Comparison of ENCODE assay signal across 9 mouse cellular contexts in the genomic region with DNA sequence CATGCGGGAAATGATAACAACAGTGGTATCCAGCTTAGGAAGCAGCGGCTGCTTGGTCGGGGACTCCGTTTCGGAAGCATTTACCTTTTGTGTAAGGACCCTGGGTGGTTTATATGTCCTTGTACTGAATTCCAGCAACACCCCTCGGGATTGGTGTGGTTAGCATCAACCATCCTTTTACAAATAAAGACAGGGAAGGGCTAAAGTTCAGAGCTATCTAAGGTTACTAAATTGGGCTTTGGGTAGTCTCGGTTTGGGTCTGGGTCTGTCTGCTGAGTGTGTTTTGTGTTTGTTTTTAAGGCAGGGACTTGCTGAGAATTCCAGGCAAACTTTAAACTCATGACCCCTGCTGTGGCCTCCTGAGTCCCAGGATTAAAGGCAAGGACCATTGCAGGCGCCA. TPM values are rescaled to one million over a fixed set of nuclear protein-coding genes. Genes with fewer than 3 reads are reported as not detected.
DNase-seq lines count a peak whose midpoint lies in the region; ATAC-seq and TF ChIP-seq lines count a peak whose summit lies in the region.
"Had no signal": no experiment of that assay in that cellular context is flagged by ENCODE, and none has a peak within 500 bp of the region (broad histone marks: within the 10 kb centered on the region; RNA-seq: fewer than 3 reads in every experiment).

No protein-coding gene starts in this region.

- no peaks in the 10 kb centered on the region for H3K36me3 ChIP-seq in kidney, postnatal 0 days (ENCODE audit: insufficient read depth, low read length)
- H3K36me3 ChIP-seq in embryonic facial prominence, embryonic 12.5 days = no peaks in the 10 kb centered on the region
- H3K36me3 ChIP-seq in intestine, embryonic 14.5 days (ENCODE audit: control insufficient read depth, insufficient read depth, low read length) = no peaks in the 10 kb centered on the region
- H3K36me3 ChIP-seq in neural tube, embryonic 12.5 days = no peaks in the 10 kb centered on the region

- ATAC-seq in kidney, postnatal 0 days (replicated peaks; ENCODE audit: low FRiP score, low read depth) = no peak
- ATAC-seq in embryonic facial prominence, embryonic 12.5 days (ENCODE audit: insufficient number of reproducible peaks, insufficient read depth, low FRiP score, low TSS enrichment) = no peak
- no peak for ATAC-seq in intestine, embryonic 14.5 days (replicated peaks; ENCODE audit: low FRiP score, low TSS enrichment, low read depth)
- no peak for ATAC-seq in neural tube, embryonic 12.5 days (ENCODE audit: low FRiP score, low read depth)

- no peak for DNase-seq in kidney, postnatal 0 days (ENCODE audit: low spot score)
- no peak for DNase-seq in kidney, postnatal 25 days
- DNase-seq in intestine, embryonic 14.5 days (ENCODE audit: low spot score) = no peak
- no peak for DNase-seq in c-Kit-positive CD71-positive TER-119-positive erythroid progenitor cells, embryonic 14.5 days (ENCODE audit: low spot score)
- no peak for DNase-seq in spleen, postnatal 10 days (ENCODE audit: low spot score in 2 of 2)
- DNase-seq in frontal cortex, postnatal 36 days (ENCODE audit: low spot score in 2 of 2) = no peak
- DNase-seq: right cerebral cortex, adult 18-20 months had no signal

- H3K9me3 ChIP-seq in kidney, postnatal 0 days (replicated peaks; ENCODE audit: low read length) = no peaks in the 10 kb centered on the region
- no peaks in the 10 kb centered on the region for H3K9me3 ChIP-seq in embryonic facial prominence, embryonic 12.5 days
- H3K9me3 ChIP-seq in intestine, embryonic 14.5 days (ENCODE audit: control insufficient read depth, low read length) = no peaks in the 10 kb centered on the region
- H3K9me3 ChIP-seq in neural tube, embryonic 12.5 days = no peaks in the 10 kb centered on the region

- peak overlapping the region; percentile 86 for H3K27ac ChIP-seq in kidney, postnatal 0 days
- peak overlapping the region; percentile 94 for H3K27ac ChIP-seq in embryonic facial prominence, embryonic 12.5 days
- peak overlapping the region; percentile 95 for H3K27ac ChIP-seq in intestine, embryonic 14.5 days (ENCODE audit: low read depth)
- H3K27ac ChIP-seq in neural tube, embryonic 12.5 days = no peak overlapping the region

- no peak overlapping the region for H3K9ac ChIP-seq in kidney, postnatal 0 days (ENCODE audit: low read depth, low read length)
- H3K9ac ChIP-seq in embryonic facial prominence, embryonic 12.5 days = no peak overlapping the region
- peak overlapping the region; percentile 27 for H3K9ac ChIP-seq in intestine, embryonic 14.5 days (ENCODE audit: low read length)
- H3K9ac ChIP-seq in neural tube, embryonic 12.5 days = no peak overlapping the region

- 24% methylated on average over 8 of the region's 8 CpGs for WGBS in kidney, postnatal 0 days
- 13% methylated on average over 8 of the region's 8 CpGs for WGBS in embryonic facial prominence, embryonic 12.5 days
- 15% methylated on average over 8 of the region's 8 CpGs for WGBS in intestine, embryonic 14.5 days
- whole genome bisulfite sequencing in neural tube, embryonic 12.5 days = 23% methylated on average over 8 of the region's 8 CpGs

- peaks cover 13% of the 10 kb centered on the region for H3K4me1 ChIP-seq in kidney, postnatal 0 days (replicated peaks; ENCODE audit: insufficient read depth, low read length)
- peaks cover 30% of the 10 kb centered on the region for H3K4me1 ChIP-seq in embryonic facial prominence, embryonic 12.5 days
- H3K4me1 ChIP-seq in intestine, embryonic 14.5 days (replicated peaks; ENCODE audit: control insufficient read depth, insufficient read depth, low read length) = peaks cover 19% of the 10 kb centered on the region
- peaks cover 9% of the 10 kb centered on the region for H3K4me1 ChIP-seq in neural tube, embryonic 12.5 days

- TF ChIP-seq CTCF in kidney, postnatal 0 days (IDR thresholded peaks at IDR 0.05; ENCODE audit: low read depth) = no peak

- no peak overlapping the region for H3K4me3 ChIP-seq in kidney, postnatal 0 days (replicated peaks; ENCODE audit: low read depth, low read length)
- H3K4me3 ChIP-seq in embryonic facial prominence, embryonic 12.5 days = no peak overlapping the region
- peak overlapping the region; percentile 15 for H3K4me3 ChIP-seq in intestine, embryonic 14.5 days (ENCODE audit: low read depth, low read length)
- H3K4me3 ChIP-seq in neural tube, embryonic 12.5 days = no peak overlapping the region

- H3K27me3 ChIP-seq in kidney, postnatal 0 days (ENCODE audit: insufficient read depth, low read length) = no peaks in the 10 kb centered on the region
- no peaks in the 10 kb centered on the region for H3K27me3 ChIP-seq in embryonic facial prominence, embryonic 12.5 days
- no peaks in the 10 kb centered on the region for H3K27me3 ChIP-seq in intestine, embryonic 14.5 days (replicated peaks; ENCODE audit: control insufficient read depth, insufficient read depth, low read length)
- H3K27me3 ChIP-seq in neural tube, embryonic 12.5 days (replicated peaks) = no peaks in the 10 kb centered on the region

- H3K4me2 ChIP-seq in kidney, postnatal 0 days (ENCODE audit: low read length) = peak overlapping the region; percentile 41
- peak overlapping the region; percentile 41 for H3K4me2 ChIP-seq in embryonic facial prominence, embryonic 12.5 days (replicated peaks)
- H3K4me2 ChIP-seq in intestine, embryonic 14.5 days (ENCODE audit: low read length) = peak overlapping the region; percentile 50
- peak overlapping the region; percentile 42 for H3K4me2 ChIP-seq in neural tube, embryonic 12.5 days (replicated peaks)

RNA-seq across cellular contexts. Expression of gene Ptp4a2, which starts 15.2 kb away (rescaled TPM):
- 383 and 402 TPM in 2 replicates for polyA plus RNA-seq in kidney, postnatal 0 days (2015; fragmentation: Nextera tagmentation; extraction: Ambion mirVana)
- 306 and 332 TPM in 2 replicates for polyA plus RNA-seq in embryonic facial prominence, embryonic 12.5 days (2016; fragmentation: Nextera tagmentation; extraction: Ambion mirVana)
- polyA plus RNA-seq in intestine, embryonic 14.5 days (2014; fragmentation: Nextera tagmentation; extraction: Ambion mirVana) = 276 and 279 TPM in 2 replicates
- polyA plus RNA-seq in neural tube, embryonic 12.5 days (2016; fragmentation: Nextera tagmentation; extraction: Ambion mirVana) = 336 and 342 TPM in 2 replicates

RNA-seq across cellular contexts. Expression of gene Khdrbs1, which starts 53.8 kb away (rescaled TPM):
- polyA plus RNA-seq in kidney, postnatal 0 days (2015; fragmentation: Nextera tagmentation; extraction: Ambion mirVana) = 86.4 and 90.6 TPM in 2 replicates
- polyA plus RNA-seq in embryonic facial prominence, embryonic 12.5 days (2016; fragmentation: Nextera tagmentation; extraction: Ambion mirVana) = 191 and 204 TPM in 2 replicates
- 96.5 and 106 TPM in 2 replicates for polyA plus RNA-seq in intestine, embryonic 14.5 days (2014; fragmentation: Nextera tagmentation; extraction: Ambion mirVana)
- 211 and 212 TPM in 2 replicates for polyA plus RNA-seq in neural tube, embryonic 12.5 days (2016; fragmentation: Nextera tagmentation; extraction: Ambion mirVana)
